Mouse (Mus musculus) splenic B cell, adult 2 months (primary cell): ENCODE data around the gene Phf3.

ENCODE experiments used
- DNase-seq: peaks from one replicate; pipeline ENCODE4 v3.0.0-alpha.2; 2011; ENCODE audit warnings: low read depth, low spot score
- H3K27me3 ChIP-seq: 2 replicates; pipeline ENCODE4 v1.6.1; 2012; ENCODE audit warnings: mild to moderate bottlenecking, low read length, moderate library complexity, mixed read lengths; ENCODE audit not compliant: control insufficient read depth, poor library complexity, insufficient read depth, severe bottlenecking
- H3K36me3 ChIP-seq: 2 replicates; pipeline ENCODE4 v1.6.1; 2012; ENCODE audit warnings: mild to moderate bottlenecking, low read length, moderate library complexity, mixed read lengths; ENCODE audit not compliant: control insufficient read depth, poor library complexity, insufficient read depth, severe bottlenecking

Gene Phf3

DNA sequence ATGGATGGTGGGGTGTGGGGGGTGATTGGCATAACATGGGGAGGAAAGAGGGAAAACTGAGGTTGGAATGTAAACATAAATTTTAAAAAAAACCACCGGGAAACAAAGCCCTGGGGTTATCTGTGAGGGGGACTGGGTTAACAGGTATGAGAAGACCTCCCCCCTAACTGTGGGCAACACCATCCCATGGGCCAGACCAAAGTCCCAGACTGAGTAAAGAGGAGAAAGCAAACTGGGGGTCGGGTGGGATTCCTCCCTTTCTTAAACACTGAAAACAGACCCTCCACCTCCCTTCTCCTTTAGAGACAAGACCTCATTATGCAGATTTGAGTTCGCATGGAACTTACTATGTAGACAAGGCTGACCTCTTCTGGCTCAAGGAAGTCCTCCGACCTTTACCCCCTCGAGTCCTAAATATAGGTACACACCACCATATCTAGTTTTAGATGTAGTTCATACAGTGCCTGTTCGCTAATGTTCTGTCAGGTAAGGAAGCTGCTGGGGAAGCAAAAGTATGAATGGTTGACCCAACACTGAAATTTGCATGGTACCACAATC lies 74.4 kb downstream of the Phf3 start:
- H3K36me3 ChIP-seq: peaks cover 6% of the 10 kb centered on the region
- H3K27me3 ChIP-seq: no peaks in the 10 kb centered on the region
- DNase-seq: no peak

- no peak for DNase-seq
- Histone ChIP-seq H3K27me3 (no peaks in the 10 kb centered on the region), H3K36me3 (no peaks in the 10 kb centered on the region)
Measured at GRCm38 (mm10) chr1:30794606-30795005, 79.1 kb downstream of the Phf3 start.

DNA sequence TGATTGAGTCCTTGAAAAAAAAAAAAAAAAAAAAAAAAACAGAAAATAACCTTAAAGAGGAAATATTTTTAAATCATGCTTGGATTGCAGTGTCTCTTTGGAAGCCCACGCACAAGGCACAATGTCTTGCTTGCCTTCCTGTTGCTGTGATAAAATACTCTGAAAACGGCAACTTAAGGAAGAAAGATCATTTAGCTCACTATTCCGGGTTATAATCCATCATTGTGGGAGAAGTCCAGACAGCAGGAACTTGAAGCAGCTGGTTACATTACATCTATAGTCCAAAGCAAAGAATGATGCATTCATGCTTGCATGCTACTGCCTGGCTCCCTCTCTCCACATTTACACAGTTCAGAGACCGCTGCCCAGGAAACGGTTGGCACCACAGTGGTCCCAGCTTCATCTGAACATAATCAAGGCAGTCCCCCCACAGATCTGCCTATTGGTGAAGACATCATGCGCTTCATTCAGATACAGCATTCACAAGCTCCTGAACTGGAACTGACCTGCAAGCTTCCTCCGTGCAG lies 80.3 kb downstream of the Phf3 start:
- Histone ChIP-seq H3K27me3 (no peaks in the 10 kb centered on the region), H3K36me3 (no peaks in the 10 kb centered on the region)
- no peak for DNase-seq

- no peaks in the 10 kb centered on the region for H3K36me3 ChIP-seq
- no peaks in the 10 kb centered on the region for H3K27me3 ChIP-seq
- DNase-seq: no peak
Measured at GRCm38 (mm10) chr1:30792935-30793334, 80.8 kb downstream of the Phf3 start.

GRCm38 (mm10) chr1:30790220-30790619 lies 83.5 kb downstream of the Phf3 start:
- no peak for DNase-seq
- H3K36me3 ChIP-seq: no peaks in the 10 kb centered on the region
- H3K27me3 ChIP-seq: no peaks in the 10 kb centered on the region

DNA sequence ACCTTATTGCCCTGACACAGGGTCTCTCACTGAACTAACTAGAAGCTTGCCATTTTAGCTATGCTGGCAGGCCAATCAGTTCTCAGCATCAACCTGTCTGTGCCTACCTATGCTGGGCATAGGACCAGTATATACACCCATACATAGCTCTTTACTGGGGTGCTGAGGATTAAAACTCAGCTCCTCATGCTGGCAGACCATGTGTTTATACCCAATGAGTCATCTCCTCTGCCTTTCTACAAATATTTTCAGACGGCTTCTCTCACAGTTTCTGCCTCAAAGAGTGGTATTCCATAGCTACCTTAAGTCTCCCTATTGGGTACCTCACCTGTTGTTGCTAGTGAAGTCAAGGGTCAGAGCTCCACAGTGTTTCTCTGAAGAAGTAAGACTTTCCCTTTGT lies 84.0 kb downstream of the Phf3 start:
- DNase-seq: no peak
- Histone ChIP-seq H3K36me3 (no peaks in the 10 kb centered on the region), H3K27me3 (no peaks in the 10 kb centered on the region)

- Histone ChIP-seq H3K36me3 (no peaks in the 10 kb centered on the region), H3K27me3 (no peaks in the 10 kb centered on the region)
- no peak for DNase-seq
Measured at GRCm38 (mm10) chr1:30789001-30789400, 84.7 kb downstream of the Phf3 start.

GRCm38 (mm10) chr1:30786583-30786982 lies 87.1 kb downstream of the Phf3 start:
- no peaks in the 10 kb centered on the region for H3K27me3 ChIP-seq
- no peak for DNase-seq

DNA sequence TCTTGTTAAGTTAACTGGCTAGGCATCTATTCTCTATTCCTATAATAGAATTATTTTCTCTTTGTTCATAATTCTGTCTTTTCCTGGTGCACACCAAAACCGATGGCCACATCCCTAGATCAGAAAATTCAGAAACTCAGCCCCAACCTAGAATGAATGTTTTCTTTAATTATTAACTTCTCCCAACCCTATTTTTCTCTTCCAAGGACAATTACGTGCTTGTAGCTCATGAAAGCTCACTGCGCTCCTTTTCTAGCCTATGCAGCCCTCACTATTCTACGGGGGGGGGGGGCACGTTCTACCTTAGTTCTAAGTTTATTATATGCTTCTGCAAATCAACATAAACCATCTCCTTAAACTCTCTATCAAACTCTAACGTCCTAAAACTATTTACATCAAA lies 90.0 kb downstream of the Phf3 start:
- H3K27me3 ChIP-seq: no peaks in the 10 kb centered on the region
- no peaks in the 10 kb centered on the region for H3K36me3 ChIP-seq
- DNase-seq: no peak

More at GRCm38 (mm10) chr1:30786583-30786982, 87.1 kb downstream of the Phf3 start:
- H3K36me3 ChIP-seq: no peaks in the 10 kb centered on the region

DNA sequence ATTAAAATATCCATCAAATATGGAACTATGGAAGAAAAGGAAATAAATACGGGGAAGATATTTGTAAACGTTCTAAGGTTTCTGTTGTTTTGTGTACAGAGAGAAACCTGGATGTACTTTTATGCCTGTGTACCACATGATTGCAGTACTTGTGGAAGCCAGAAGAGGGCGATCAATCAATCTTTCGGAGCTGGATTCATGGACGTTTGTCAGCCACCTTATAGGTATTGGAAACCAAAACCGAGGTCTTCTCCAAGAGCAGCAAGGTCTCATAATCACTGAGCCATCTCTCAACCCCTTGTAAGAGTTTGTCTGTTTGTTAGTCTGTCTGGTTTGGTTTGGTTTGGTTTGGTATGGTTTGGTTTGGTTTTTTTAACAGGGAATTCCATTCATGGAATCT lies 93.4 kb downstream of the Phf3 start:
- peak; percentile 35 for DNase-seq
- Histone ChIP-seq H3K27me3 (no peaks in the 10 kb centered on the region), H3K36me3 (no peaks in the 10 kb centered on the region)

- Histone ChIP-seq H3K36me3 (no peaks in the 10 kb centered on the region), H3K27me3 (no peaks in the 10 kb centered on the region)
- DNase-seq: no peak
Measured at GRCm38 (mm10) chr1:30779562-30779961, 94.2 kb downstream of the Phf3 start.

GRCm38 (mm10) chr1:30778374-30779005 lies 95.2 kb downstream of the Phf3 start:
- H3K36me3 ChIP-seq: no peaks in the 10 kb centered on the region
- DNase-seq: peak; percentile 58

GRCm38 (mm10) chr1:30776196-30776595 lies 97.5 kb downstream of the Phf3 start:
- Histone ChIP-seq H3K36me3 (no peaks in the 10 kb centered on the region), H3K27me3 (no peaks in the 10 kb centered on the region)
- DNase-seq: no peak

More at GRCm38 (mm10) chr1:30778374-30779005, 95.2 kb downstream of the Phf3 start:
- no peaks in the 10 kb centered on the region for H3K27me3 ChIP-seq

DNA sequence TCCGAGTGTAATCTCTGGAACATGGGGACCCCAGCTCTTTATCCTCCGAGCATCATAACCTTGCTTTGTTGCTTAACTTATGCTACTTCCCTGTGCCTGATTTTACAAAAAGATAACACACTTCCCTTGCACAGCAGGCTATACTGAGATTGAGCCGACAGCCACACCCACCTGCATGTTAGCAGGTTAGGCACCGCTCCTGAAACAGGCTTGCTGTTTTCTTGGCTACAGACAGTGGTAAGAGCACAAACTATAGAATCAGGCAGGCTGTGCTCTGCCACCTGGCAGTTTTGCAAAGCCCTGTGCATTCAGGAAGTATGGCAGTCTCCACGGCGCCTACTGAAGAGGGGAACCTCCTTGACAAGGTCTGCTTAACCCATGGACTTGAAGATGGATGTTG lies 100.1 kb downstream of the Phf3 start:
- H3K36me3 ChIP-seq: no peaks in the 10 kb centered on the region
- H3K27me3 ChIP-seq: no peaks in the 10 kb centered on the region
- DNase-seq: no peak

GRCm38 (mm10) chr1:30772851-30773250 lies 100.9 kb downstream of the Phf3 start:
- no peaks in the 10 kb centered on the region for H3K27me3 ChIP-seq
- no peaks in the 10 kb centered on the region for H3K36me3 ChIP-seq
- DNase-seq: no peak

DNA sequence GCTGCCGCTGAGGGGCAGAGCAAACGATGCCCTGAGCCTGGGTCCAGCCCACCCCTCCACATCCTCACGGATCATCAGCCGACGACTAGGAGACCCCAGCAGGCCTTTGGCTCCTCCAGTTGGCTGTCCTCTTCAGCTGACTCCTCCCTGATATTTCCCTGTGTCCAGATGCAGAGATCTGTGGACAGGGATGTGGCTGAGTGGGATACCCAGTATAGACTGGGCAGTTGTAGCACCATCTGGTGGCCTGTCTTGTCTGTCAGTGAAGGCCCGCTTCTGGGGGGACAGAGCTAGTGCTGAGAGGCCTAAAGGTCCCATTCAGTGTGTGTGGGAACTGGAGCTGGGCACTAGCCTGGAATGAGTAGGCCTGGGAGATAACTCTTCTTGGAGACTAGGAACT lies 101.9 kb downstream of the Phf3 start:
- no peaks in the 10 kb centered on the region for H3K27me3 ChIP-seq
- H3K36me3 ChIP-seq: no peaks in the 10 kb centered on the region
- DNase-seq: no peak
